Mouse (Mus musculus) left cerebral cortex, postnatal 4 days (tissue): ENCODE results near the gene Tmprss4. TPM values are rescaled to one million over a fixed set of nuclear protein-coding genes. Genes with fewer than 3 reads are reported as not detected.

ENCODE experiments used
- DNase-seq: peaks from one replicate; pipeline ENCODE4 v3.0.0-alpha.2; 2022
- intact Hi-C: fragments of 180-260 bp; cut with DNase I; formaldehyde crosslinking; loops from one replicate; pipeline ENCODE4 v1.15.1; 2025
- total RNA-seq, 2 experiments: library from RNA; stranded (reverse); gene quantifications; 2 replicates each; pipeline ENCODE4 v1.2.3; 2021

The Tmprss4 gene
- not detected for total RNA-seq

DNA sequence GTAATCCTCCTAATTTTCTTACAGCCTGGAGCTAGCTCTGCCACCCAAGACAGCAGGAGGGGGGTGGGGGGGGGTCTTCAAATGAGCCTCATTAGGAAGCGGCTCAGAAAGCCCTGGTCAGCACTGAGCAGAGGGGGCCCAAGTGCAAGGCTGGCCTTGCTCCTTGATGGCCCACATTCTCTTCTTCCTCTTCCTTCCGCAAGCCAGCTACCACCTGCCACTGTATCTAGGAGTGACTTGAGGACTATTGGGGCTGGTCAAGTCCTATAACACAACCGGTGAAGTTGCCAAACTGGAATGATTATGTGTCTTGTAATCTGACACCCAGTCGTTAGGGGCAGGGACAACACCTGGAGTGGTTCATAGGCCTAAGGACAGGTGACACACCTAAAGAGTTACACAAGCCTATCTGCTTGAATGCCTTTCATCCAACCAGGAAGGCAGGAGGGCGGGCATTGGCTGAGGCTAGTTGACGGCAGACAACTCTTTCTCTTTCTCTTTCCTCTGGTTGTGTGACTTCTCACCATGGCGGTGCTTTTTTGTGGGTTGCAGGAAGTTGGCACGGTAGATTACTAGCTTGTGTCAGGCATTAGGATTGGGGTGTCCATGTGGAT is at the start of gene Tmprss4:
Tmprss4 (minus strand) TSS at position 296 of the 614 bp plus-strand sequence.
- no peak for DNase-seq
- intact Hi-C loops, result no loop called here

DNA sequence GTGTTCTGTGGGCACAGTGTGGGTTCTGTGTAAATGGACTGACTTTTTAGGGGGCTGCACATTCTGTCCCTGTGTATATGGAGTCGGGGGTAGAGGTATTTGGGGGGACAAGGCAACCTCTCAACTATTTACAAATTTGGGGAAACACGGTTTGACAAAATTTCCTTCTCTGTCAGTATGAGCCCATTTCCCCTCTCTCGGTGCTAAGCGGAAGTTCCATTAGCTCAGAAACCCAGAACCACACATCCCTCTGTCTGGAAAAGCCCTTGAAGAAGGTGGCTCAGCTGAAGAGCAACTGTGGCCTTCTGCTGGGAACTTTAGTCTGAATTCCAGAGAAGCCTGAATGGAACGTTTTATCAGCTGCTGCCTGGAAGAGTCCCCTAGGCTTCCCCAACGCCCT is 48.5 kb upstream of the Tmprss4 start:
- DNase-seq, result no peak
- intact Hi-C loops, result no loop called here

DNA sequence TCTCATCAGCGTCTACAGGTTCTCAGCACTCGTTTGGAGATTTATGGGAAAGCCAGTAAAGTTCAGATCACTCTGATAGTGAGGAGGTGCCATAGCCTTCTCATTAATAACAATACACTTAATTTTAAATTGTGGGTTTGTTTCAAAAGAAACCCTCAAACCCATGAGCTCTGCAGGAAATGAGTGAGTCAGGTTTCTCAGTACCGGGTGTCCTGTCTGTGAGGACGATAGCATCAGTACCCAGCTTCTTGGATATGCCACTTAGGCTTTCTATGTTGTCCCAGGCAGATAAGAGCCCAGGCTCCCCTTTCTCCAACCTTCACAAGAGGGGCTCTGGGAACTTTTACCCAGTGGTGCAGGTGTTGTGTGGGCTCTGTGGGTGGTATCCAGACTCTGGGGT is 48.1 kb upstream of the Tmprss4 start:
- intact Hi-C loops, result no loop called here

DNA sequence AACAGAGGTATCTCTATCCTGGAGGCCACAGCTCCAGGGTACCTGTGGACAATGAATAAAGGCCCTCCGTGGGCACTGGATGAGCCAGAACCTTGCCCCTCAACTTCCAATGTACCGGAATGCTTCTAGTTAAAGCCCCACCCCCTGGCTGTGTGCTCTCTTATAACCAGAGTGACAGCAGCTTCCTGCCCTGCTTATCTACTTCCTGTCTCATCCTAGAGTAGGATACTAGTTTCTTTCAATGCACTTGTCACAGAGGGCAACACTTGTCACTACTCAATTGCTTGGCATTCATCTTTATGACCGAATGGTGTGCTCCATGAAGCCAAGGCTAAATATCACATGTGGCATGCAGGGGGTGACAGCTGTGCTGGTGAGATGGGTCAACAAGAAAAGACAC is 47.4 kb upstream of the Tmprss4 start:
- intact Hi-C loops, result no loop called here
- DNase-seq, result no peak

More for the DNA sequence above, 48.1 kb upstream of the Tmprss4 start:
- no peak for DNase-seq

DNA sequence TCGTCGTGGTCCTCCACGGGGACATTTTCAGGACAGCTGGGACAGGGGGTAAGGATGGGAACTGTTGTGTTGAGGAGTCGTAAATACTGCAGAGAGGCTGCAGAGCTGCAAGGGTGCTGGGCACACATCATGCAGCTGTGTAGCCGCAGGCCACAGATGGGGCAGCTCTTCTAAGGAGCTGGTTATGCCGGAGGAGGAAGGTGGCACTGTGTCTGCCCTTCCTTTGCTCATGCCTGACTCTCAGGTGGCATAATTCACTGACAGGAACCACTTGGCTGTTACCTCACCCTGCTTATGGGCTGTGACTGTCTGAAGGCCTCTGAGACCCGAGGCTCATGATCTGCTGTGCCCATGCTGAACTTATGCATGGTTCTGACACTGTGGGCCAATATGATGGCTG is 46.4 kb upstream of the Tmprss4 start:
- intact Hi-C loops, result no loop called here
- no peak for DNase-seq

DNA sequence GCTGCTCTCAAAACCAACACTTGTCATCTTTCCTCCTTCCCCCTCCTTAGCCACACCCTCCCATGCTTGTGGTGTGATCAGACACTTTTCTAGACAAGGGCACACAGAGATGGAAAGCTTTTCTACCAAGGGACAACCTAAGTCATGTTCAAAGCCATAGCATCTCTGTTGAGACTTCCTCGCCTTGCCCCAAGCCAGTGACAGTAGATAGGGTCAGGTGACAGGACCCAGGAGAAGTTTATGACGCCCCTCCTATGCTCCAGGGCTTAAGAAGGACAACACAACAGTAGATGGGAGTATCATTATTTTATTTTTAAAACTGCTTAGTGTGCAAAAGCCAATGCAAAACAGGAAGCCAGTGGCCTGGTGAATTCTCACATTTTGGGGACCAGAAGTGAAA is 43.6 kb upstream of the Tmprss4 start:
- intact Hi-C loops, result no loop called here
- no peak for DNase-seq

DNA sequence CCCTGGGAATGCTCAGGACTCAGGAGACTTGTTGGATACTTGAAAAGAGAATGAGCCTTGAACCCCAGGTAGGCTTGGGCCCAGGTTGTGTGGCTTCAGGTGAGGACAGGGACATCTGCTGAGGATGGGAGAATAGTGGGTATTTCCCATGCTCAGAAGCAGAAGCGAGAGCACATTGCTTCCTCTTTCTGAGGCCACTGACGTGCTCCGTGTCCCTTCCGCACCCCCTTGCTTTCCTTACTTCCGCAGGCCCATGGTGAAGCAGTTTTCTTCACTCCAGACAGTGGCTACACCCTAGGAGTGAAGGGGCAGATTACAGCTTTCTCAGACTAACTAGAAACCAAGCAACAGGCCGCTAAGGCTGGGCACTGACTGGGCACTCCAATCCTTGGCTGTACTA is 42.2 kb upstream of the Tmprss4 start:
- intact Hi-C loops, result no loop called here
- DNase-seq, result no peak

DNA sequence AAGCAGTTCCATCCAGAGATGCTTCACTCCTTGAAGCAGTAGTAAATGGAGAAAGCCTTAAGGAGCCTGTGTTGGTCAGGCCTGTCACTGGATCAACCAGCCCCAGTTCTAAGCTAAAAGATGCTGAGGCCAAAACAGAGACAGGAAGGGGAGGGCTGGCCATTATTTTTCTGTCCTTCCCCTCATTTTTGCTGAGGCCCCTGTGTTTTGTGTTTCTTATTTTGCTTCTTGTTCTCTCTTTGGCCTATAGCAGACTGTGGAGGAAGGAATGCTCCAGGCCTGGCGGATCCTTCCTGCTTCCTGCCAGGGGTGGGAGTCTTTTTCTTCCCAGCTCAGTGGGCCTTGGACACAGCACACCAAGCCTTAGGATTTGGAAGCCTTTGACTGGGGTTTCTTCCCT is 41.5 kb upstream of the Tmprss4 start:
- intact Hi-C loops, result no loop called here
- no peak for DNase-seq

DNA sequence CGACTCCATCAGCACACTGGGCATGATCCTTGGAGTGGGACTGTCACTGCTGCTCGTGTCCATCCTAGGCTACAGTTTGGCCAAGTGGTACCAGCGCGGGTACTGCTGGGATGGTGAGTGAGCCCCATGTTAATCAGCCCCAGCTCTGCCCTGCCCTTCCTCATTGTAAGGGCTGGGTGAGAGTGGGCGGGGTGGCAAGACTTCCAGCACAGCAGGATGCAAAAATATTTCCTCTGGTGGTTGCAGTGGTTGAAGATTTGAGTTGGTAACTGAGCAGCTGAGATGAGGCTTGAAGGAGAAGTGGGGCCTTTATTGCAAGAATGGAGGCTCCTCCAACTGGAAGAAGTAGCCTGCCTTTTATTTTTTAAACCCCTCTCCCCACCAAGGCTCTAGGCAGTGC is 37.5 kb upstream of the Tmprss4 start:
- no peak for DNase-seq
- intact Hi-C loops, result no loop called here

DNA sequence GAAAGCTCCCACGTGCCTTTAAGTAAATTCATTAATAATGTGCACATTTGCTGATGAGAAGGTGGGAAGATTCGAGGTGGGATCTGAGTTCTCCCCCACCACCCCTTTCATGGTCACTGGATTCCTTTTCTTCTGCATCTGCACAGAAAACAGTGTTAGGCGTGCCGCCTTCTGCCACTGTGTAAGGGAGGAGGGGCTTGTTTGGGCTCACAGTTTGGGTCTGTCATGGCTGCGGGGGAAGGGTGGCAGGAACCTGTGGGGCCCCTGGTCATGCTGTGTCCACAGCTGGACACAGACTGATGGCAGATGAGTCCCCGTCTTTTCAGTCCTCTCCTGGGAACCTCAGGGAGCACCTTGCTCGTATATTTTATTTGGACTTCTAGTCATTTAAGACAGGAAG is 32.9 kb upstream of the Tmprss4 start:
- no peak for DNase-seq
- intact Hi-C loops, result no loop called here

DNA sequence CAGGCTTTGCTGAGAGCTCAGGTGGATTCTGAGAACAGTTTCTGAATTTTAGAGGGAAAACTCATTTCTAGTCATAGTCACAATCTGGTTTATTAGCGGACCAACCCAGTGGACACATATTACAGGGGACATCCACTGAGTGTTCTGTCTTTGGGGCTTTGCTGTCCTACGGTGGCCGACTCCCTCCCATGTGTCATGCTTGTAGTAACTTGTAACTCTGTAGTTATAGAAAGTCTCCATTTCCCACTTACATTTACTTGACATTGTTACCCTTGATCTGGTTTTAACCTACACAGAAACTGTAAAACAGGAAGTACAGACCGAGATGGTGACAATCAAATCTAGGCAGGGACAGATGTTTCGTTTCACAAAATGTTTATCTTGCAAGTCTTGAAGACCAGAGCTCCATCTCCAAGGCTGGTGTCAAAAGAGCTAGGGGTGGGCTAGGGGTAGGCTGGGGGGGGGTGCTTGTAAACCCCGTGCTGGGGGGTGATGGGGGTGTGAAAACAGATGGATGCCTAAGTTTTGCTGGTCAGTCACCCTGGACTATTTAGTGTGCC is 31.9 kb upstream of the Tmprss4 start:
- DNase-seq, result no peak
- intact Hi-C loops, result no loop called here

DNA sequence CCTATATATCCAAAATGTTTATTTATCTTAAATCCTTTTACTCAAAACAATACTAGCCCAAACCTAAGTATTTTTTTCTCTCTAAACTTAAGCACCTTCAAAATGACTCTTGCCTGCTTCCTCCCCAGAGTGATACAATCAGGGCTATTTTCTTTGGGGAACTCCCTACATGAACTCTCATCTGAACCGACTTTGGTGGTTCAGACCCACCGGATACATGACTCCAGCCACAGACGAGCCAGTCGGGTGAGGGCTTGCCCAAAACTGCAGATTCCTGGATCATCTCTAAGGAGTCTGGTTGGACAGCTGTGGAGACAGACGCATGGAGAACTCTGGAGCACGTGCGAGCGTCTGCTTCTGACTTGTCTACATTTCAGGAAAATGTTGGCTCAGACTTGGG is 25.5 kb upstream of the Tmprss4 start:
- no peak for DNase-seq
- intact Hi-C loops, result no loop called here

DNA sequence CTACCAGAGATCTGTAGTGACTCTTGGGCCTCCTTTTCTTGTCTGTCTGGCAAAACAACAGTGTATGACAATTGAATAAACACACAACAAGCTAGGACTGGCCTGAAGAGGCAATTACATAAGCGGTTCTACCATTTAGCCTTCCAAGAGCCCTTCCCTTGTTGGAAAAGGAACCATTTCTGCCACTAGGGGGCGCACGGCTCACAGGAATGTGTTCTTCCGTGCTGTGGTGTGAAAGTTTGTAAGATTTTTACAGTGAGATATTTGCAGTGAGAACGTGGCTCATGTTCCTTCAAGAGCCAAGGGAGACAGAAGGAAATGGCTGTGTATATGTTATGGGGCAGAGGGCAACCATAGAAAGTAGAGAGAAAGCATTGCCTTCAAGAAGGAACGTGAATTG is 17.7 kb upstream of the Tmprss4 start:
- peak; percentile 91 for DNase-seq
- intact Hi-C loops, result loop anchor here (5.0 kb wide), 3 partner anchors 76 to 191 kb away; no protein-coding TSS in a partner anchor

DNA sequence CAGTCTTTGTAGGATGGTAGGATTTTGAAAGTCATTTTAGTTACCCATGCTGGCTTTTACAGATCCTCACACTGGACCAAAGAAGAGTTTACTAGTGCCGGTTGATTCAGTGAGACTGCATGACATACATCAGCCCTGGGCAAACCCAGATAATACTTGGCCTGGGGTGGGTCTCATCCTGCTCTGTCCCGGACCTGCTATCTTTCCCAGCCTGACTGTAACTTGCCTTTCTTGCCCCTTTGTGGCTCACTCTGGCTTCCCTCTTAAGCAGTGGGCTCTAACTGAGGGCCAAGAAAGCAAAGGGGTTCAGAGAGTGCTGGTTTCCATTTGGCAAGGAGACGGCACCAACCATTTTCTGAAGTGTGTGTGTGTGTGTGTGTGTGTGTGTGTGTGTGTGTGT is 15.8 kb upstream of the Tmprss4 start:
- intact Hi-C loops, result loop anchor here (5.0 kb wide), 3 partner anchors 78 to 193 kb away; no protein-coding TSS in a partner anchor
- no peak for DNase-seq

DNA sequence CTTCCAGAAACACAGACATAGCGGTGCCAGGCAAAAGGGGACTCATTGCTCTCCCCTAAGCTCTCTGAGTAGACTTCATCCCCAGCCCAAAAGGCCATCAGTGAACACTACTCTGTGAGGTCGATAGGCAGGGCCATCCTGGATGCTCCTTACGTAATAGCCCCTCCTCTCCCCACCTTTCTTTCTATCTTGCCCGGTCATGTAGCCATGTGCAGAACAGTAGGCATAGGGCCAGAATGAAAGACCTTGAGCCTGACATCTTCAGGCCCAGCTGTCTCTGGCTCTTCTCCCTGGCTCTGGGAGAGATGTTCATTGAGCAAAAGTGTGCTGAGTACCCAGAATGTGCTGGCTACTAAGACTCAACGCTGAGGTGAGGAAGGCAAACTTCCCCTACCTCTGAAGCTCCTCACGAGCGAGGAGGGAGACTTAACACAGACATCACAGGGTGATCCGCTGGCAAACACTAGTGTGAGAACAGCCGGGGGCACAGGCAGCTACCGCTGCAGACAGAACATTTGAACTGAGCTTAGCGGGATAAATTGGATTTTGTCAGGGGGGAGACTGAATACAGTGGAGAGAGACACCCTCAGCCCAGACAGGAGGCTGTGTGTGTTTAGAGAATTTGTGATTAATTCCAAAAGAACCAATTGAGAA is 11.8 kb upstream of the Tmprss4 start:
- peak; percentile 8 for DNase-seq
- intact Hi-C loops, result no loop called here

DNA sequence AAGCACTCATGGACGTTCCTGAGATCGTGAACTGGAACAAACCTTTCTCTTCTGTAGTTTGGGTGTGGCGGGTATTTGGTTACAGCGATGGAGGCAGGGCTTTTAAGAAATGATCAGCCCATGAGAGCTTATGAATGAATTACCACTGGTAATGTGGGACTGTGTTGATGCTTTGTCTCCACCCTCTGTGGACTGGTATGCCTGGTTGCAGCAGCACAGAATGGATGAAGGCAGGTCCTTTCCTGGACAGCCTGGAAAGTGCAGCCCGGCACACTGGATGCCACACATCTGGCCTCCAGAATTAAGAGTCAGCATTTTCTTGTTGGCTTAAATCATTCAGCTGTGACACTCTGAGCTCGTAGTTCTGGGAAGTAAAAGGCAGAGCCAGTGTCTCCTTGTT is 8.1 kb upstream of the Tmprss4 start:
- intact Hi-C loops, result no loop called here
- no peak for DNase-seq

DNA sequence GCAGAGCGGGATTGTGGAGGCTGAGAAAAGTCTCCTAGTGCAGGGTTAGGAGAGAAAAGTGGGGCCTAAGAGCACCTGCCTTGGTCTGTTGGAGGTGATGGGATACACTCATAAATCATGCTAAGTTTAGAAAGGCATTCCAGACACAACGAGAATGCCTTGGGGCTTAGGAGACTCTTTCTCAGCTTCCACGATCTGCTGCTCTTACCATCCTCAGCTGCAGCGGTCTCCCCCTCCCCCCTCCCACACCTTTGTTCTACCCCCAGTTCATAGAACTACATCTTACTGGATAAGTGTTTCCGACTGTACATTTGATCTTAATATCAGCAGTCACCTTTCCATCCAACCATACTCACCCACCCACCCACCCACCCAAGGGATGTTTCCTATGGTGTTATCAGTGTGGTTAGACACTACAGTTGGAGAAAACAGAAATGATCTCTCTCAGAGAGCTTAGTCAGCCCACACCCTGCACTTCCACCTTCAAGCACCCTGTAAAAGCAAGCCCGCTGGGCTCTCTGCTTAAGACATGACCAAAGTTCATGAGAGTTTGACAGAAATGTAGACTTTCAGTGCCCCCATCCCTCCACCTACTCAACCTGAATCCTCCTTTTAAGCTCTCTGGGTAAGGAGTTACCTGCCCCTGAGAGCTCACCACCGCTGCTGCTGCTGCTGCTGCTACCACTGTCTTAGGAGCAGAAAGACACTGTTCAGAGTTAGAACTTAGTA is 3.3 kb upstream of the Tmprss4 start:
- intact Hi-C loops, result no loop called here
- no peak for DNase-seq

DNA sequence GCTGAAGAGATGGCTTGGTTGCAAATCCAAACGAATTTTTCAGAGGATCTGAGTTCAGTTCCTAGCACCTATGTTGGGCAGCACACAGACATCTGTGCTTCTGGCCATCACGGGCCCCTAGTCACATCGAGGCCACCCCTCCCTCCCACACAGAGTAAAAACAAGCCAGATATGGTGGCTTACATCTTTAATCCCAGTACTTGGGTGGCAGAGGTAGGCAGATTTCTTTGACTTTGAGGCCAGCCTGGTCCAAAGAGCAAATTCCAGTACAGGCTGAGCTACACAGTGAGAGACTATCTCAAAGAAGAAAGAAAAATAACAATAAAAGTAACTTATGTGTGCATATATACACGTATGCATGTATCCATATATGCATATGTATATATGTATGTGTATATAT is 2.2 kb upstream of the Tmprss4 start:
- intact Hi-C loops, result no loop called here
- no peak for DNase-seq

DNA sequence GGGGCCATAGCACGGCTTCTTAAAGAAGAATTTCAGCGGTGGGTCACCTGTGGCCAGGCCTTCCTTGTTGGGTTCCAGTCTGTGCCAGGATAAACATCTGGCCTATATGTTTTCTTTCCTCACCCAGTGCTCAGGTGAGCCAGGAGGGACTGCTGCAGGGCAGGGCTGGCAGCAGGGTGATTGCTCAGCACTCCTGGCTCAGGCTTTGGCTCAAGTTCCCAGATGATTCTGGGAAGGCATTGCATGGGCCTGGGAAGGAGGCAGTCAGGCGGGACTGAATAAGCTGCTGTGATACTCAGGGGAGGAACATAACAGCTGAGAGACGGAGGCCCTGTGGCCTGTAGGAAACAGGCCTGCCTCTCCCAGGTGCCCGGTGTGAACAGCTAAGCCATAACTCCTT is 1.3 kb upstream of the Tmprss4 start:
- intact Hi-C loops, result no loop called here

DNA sequence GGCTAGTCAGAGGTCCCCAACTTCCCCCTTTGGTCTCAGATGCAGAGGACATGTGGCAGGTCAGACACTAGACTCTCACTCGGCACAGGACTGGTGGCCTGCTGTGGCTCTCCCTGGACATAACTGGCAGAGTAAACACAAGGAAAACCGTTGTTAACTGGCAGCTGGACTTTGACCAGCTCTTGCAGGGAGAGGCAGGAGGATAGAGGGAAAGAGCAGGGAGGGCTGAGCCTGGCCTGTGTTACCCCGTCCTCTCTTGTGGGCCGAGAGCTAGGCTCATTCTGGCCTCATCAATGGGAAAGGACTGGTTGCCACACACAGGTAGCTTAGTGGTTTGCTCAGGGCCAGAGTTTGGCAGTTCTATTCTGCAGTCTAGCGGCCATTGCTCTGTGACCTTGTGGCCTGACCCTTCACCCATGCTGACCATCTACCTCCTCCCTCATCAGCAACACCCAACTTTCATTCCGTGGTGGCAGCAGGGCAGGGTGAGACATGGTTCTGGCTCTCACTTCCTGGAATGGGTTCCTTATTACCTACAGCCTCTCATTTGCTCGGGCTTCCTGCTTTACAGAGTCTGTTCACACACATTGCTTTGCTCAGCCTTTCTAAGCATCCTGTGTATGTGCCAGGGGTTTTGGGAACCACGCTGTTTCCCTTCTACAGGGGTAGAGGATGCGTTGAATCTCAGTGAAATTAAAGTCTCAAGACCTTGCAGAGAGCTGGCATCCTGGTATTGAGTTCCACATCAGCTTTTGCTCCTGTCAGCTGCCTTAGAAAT is 1.7 kb downstream of the Tmprss4 start:
- intact Hi-C loops, result no loop called here
- DNase-seq, result no peak

More for the DNA sequence above, 1.3 kb upstream of the Tmprss4 start:
- DNase-seq, result no peak
